Mouse (Mus musculus): Measurements from ENCODE around the gene Cnn1. TPM values are rescaled to one million over a fixed set of nuclear protein-coding genes. Genes with fewer than 3 reads are reported as not detected.

Gene Cnn1
- polyA plus RNA-seq, 1 experiment from 2014 or later = 0.68 TPM

DNA sequence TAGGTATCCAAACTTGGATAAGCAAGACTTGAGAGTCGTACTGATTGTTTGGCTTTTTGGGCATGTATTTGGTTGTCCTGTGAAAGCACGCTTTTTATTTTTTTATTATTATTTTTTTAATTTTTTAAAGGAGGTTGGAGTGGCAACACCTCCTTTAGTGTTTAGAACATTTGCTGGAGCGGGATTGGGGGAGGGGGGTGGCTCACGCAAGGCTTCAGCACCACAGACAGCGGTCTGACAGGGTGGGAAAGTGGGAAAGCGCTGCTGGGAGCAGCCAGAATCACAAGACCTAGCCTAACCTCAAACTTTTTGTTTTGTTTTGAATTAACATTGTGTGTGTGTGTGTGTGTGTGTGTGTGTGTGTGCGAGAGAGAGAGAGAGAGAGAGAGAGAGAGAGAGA is 45.4 kb upstream of the Cnn1 start:
- 27% methylated on average over 6 of the region's 7 CpGs for WGBS (ENCODE audit: insufficient replicate concordance)
- peaks cover 14% of the 10 kb centered on the region for H3K36me3 ChIP-seq (replicated peaks; ENCODE audit: insufficient read depth, low read length)
- H3K4me2 ChIP-seq (ENCODE audit: low read depth, low read length) = no peak overlapping the region
- no peak overlapping the region for H3K4me3 ChIP-seq (ENCODE audit: low read depth, low read length)
- no peak for ATAC-seq
- peaks cover 28% of the 10 kb centered on the region for H3K4me1 ChIP-seq (ENCODE audit: insufficient read depth)
- H3K9me3 ChIP-seq (ENCODE audit: low read length) = no peaks in the 10 kb centered on the region
- peaks cover 64% of the 10 kb centered on the region for H3K27me3 ChIP-seq (ENCODE audit: insufficient read depth, low read length)
- no peak for DNase-seq
- H3K9ac ChIP-seq (replicated peaks) = no peak overlapping the region
- no peak overlapping the region for H3K27ac ChIP-seq (ENCODE audit: low read depth)
- TF ChIP-seq EP300 (IDR thresholded peaks at IDR 0.05; ENCODE audit: low read depth) = no peak
- TF ChIP-seq CTCF (IDR thresholded peaks at IDR 0.05; ENCODE audit: low read depth) = no peak

DNA sequence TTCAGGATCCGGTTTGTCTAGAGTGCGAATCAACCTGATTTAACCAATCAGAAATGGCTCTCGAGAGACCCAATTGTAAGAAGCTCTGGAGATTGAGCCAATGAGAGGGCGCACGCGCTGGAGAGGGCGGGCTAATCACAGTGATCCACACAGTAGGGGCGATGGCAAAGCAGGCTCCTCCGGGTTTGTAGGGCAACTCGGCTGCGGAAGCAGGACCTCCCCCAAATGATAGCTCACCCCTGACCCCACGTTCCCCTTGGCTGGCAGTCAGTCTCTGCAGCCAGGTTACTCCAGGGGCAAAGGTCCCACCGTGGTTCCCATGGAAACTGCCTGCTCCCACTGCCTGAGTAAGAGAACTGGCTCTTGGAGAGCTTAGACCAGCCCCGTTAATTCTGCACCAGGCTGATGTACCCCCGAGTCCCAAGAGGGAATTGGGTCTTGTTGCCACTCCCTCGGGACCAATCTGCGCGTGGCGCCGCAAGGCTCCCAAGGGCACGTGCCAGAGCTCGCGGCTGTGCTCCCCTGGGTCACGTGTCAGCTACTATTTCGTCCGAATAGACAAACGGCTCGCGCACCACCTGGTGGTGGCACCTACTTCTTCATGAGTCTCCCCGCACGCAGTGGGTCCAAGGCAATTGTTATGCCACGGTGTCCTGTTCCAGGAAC is 44.5 kb upstream of the Cnn1 start:
- Histone ChIP-seq H3K36me3 (replicated peaks; ENCODE audit: insufficient read depth, low read length) (peaks cover 19% of the 10 kb centered on the region), H3K27me3 (ENCODE audit: insufficient read depth, low read length) (peaks cover 56% of the 10 kb centered on the region), H3K4me2 (ENCODE audit: low read depth, low read length) (peak overlapping the region; percentile 38), H3K9me3 (ENCODE audit: low read length) (no peaks in the 10 kb centered on the region), H3K9ac (replicated peaks) (no peak overlapping the region), H3K4me3 (ENCODE audit: low read depth, low read length) (no peak overlapping the region), H3K4me1 (ENCODE audit: insufficient read depth) (peaks cover 28% of the 10 kb centered on the region), H3K27ac (ENCODE audit: low read depth) (no peak overlapping the region)
- ATAC-seq = peak; percentile 75
- TF ChIP-seq CTCF (IDR thresholded peaks at IDR 0.05; ENCODE audit: low read depth) (peak; percentile 83), EP300 (IDR thresholded peaks at IDR 0.05; ENCODE audit: low read depth) (no peak)
- WGBS (ENCODE audit: insufficient replicate concordance) = 1% methylated on average over 32 of the region's 32 CpGs
- peak; percentile 86 for DNase-seq

DNA sequence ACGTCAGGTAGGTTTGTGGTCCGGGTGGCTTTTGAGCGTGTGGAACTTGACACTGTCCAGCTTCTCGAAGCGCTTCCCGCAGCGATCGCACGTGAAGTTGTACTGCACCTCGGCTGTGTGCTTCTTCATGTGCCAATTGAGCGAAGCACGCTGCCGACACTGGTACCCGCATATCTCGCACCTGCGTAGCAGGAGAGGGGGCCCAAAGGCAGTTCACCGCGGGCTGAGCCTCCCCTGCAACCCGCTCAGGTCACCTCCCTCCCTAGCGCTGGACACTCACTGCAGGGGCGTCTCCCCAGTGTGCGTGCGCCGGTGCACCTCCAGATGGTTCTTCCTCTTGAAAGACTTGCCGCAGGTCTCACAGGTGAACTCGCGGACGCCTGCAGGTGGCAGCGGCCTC is 43.3 kb upstream of the Cnn1 start:
- 36% methylated on average over 28 of the region's 29 CpGs for WGBS (ENCODE audit: insufficient replicate concordance)
- DNase-seq (no peak), ATAC-seq (no peak)
- Histone ChIP-seq H3K4me3 (ENCODE audit: low read depth, low read length) (no peak overlapping the region), H3K4me2 (ENCODE audit: low read depth, low read length) (no peak overlapping the region), H3K36me3 (replicated peaks; ENCODE audit: insufficient read depth, low read length) (peaks cover 21% of the 10 kb centered on the region), H3K9me3 (ENCODE audit: low read length) (no peaks in the 10 kb centered on the region), H3K9ac (replicated peaks) (no peak overlapping the region), H3K27me3 (ENCODE audit: insufficient read depth, low read length) (peaks cover 44% of the 10 kb centered on the region), H3K27ac (ENCODE audit: low read depth) (no peak overlapping the region), H3K4me1 (ENCODE audit: insufficient read depth) (peaks cover 22% of the 10 kb centered on the region)
- TF ChIP-seq CTCF (IDR thresholded peaks at IDR 0.05; ENCODE audit: low read depth) = no peak

GRCm38 (mm10) chr9:22056303-22056910 is 42.6 kb upstream of the Cnn1 start:
- H3K9me3 ChIP-seq (ENCODE audit: low read length) = no peaks in the 10 kb centered on the region
- 63% methylated on average over 9 of the region's 9 CpGs for WGBS (ENCODE audit: insufficient replicate concordance)
- H3K27me3 ChIP-seq (ENCODE audit: insufficient read depth, low read length) = peaks cover 37% of the 10 kb centered on the region
- TF ChIP-seq EP300 (IDR thresholded peaks at IDR 0.05; ENCODE audit: low read depth) (no peak), CTCF (IDR thresholded peaks at IDR 0.05; ENCODE audit: low read depth) (no peak)
- no peak overlapping the region for H3K9ac ChIP-seq (replicated peaks)
- ATAC-seq = no peak
- peaks cover 24% of the 10 kb centered on the region for H3K36me3 ChIP-seq (replicated peaks; ENCODE audit: insufficient read depth, low read length)
- no peak for DNase-seq
- peaks cover 17% of the 10 kb centered on the region for H3K4me1 ChIP-seq (ENCODE audit: insufficient read depth)
- H3K27ac ChIP-seq (ENCODE audit: low read depth) = no peak overlapping the region
- H3K4me3 ChIP-seq (ENCODE audit: low read depth, low read length) = no peak overlapping the region
- H3K4me2 ChIP-seq (ENCODE audit: low read depth, low read length) = no peak overlapping the region

GRCm38 (mm10) chr9:22057031-22057517 is 41.9 kb upstream of the Cnn1 start:
- Histone ChIP-seq H3K9me3 (ENCODE audit: low read length) (no peaks in the 10 kb centered on the region), H3K36me3 (replicated peaks; ENCODE audit: insufficient read depth, low read length) (peaks cover 28% of the 10 kb centered on the region), H3K9ac (replicated peaks) (no peak overlapping the region), H3K4me3 (ENCODE audit: low read depth, low read length) (no peak overlapping the region), H3K4me2 (ENCODE audit: low read depth, low read length) (no peak overlapping the region), H3K4me1 (ENCODE audit: insufficient read depth) (peaks cover 11% of the 10 kb centered on the region), H3K27me3 (ENCODE audit: insufficient read depth, low read length) (peaks cover 30% of the 10 kb centered on the region), H3K27ac (ENCODE audit: low read depth) (no peak overlapping the region)
- WGBS (ENCODE audit: insufficient replicate concordance) = 89% methylated on average over 9 of the region's 9 CpGs
- DNase-seq = no peak
- no peak for ATAC-seq
- TF ChIP-seq CTCF (IDR thresholded peaks at IDR 0.05; ENCODE audit: low read depth) (no peak), EP300 (IDR thresholded peaks at IDR 0.05; ENCODE audit: low read depth) (no peak)

GRCm38 (mm10) chr9:22058011-22058424 is 41.0 kb upstream of the Cnn1 start:
- Histone ChIP-seq H3K4me2 (ENCODE audit: low read depth, low read length) (no peak overlapping the region), H3K4me3 (ENCODE audit: low read depth, low read length) (no peak overlapping the region), H3K9me3 (ENCODE audit: low read length) (no peaks in the 10 kb centered on the region), H3K9ac (replicated peaks) (no peak overlapping the region), H3K27ac (ENCODE audit: low read depth) (no peak overlapping the region), H3K4me1 (ENCODE audit: insufficient read depth) (peaks cover 11% of the 10 kb centered on the region), H3K36me3 (replicated peaks; ENCODE audit: insufficient read depth, low read length) (peaks cover 31% of the 10 kb centered on the region), H3K27me3 (ENCODE audit: insufficient read depth, low read length) (peaks cover 21% of the 10 kb centered on the region)
- WGBS (ENCODE audit: insufficient replicate concordance) = 80% methylated on average over 9 of the region's 9 CpGs
- TF ChIP-seq CTCF (IDR thresholded peaks at IDR 0.05; ENCODE audit: low read depth) (no peak), EP300 (IDR thresholded peaks at IDR 0.05; ENCODE audit: low read depth) (no peak)
- DNase-seq (no peak), ATAC-seq (no peak)
